Mouse (Mus musculus): ENCODE results near the gene Xrn2.

- no peak for TF ChIP-seq CTCF (IDR thresholded peaks at IDR 0.05; ENCODE audit: extremely low read depth, insufficient read depth, low read length)
- no peak for TF ChIP-seq POLR2A (IDR thresholded peaks at IDR 0.05; ENCODE audit: extremely low read depth, insufficient read depth, low read length)
Observed at GRCm38 (mm10) chr2:147023067-147023466, 10.3 kb downstream of the Xrn2 start.

All from cortical plate, adult 2 months (tissue).